25 mouse cellular contexts compared by ENCODE assay signal in genomic region chr13:69639251-69639650, GRCm38 (mm10).
"Had no signal": no experiment of that assay in that cellular context is flagged by ENCODE, and none has a peak within 500 bp of the region (broad histone marks: within the 10 kb centered on the region; RNA-seq: fewer than 3 reads in every experiment).

No protein-coding gene starts in this region.

- ATAC-seq: forebrain, embryonic 16.5 days; hindbrain, embryonic 16.5 days; inflammation-experienced regulatory T-cells, adult 6 months; intestine, embryonic 15.5 days; intestine, postnatal 0 days had no signal

- H3K9ac ChIP-seq: heart, embryonic 12.5 days; hindbrain, embryonic 12.5 days; hindbrain, embryonic 14.5 days; intestine, embryonic 15.5 days; limb, embryonic 12.5 days; liver, embryonic 13.5 days had no signal

- H3K4me2 ChIP-seq: heart, embryonic 12.5 days; hindbrain, embryonic 12.5 days; hindbrain, embryonic 14.5 days; intestine, embryonic 15.5 days; limb, embryonic 12.5 days; liver, embryonic 13.5 days had no signal

- DNase-seq: gastrocnemius, adult 2 months; gastrocnemius, postnatal 10 days; gastrocnemius, postnatal 25 days; heart, adult 2 months; heart, postnatal 10 days; heart, postnatal 36 days; kidney, adult 18-20 months; kidney, adult 8-10 months; kidney, postnatal 10 days; kidney, postnatal 25 days; kidney, postnatal 4 days; liver, embryonic 13.5 days had no signal

- H3K4me1 ChIP-seq: heart, embryonic 12.5 days; hindbrain, embryonic 10.5 days; hindbrain, embryonic 12.5 days; intestine, embryonic 15.5 days; limb, embryonic 10.5 days; limb, embryonic 12.5 days; liver, embryonic 13.5 days had no signal

- H3K9me3 ChIP-seq: heart, embryonic 12.5 days; hindbrain, embryonic 10.5 days; hindbrain, embryonic 12.5 days; intestine, embryonic 15.5 days; limb, embryonic 10.5 days; limb, embryonic 12.5 days; liver, embryonic 13.5 days had no signal

- H3K27me3 ChIP-seq: heart, embryonic 12.5 days; hindbrain, embryonic 12.5 days; intestine, embryonic 15.5 days; limb, embryonic 12.5 days; liver, embryonic 13.5 days had no signal

- H3K27ac ChIP-seq: gastrocnemius, adult 2 months; heart, adult 2 months; hindbrain, embryonic 10.5 days; hindbrain, embryonic 12.5 days; hindbrain, embryonic 14.5 days; intestine, embryonic 15.5 days; layer of hippocampus, adult 2 months; left cerebral cortex, adult 2 months; limb, embryonic 10.5 days; limb, embryonic 12.5 days; liver, embryonic 13.5 days had no signal

- H3K4me3 ChIP-seq: gastrocnemius, adult 2 months; heart, adult 2 months; heart, embryonic 12.5 days; hindbrain, embryonic 10.5 days; hindbrain, embryonic 12.5 days; intestine, embryonic 15.5 days; layer of hippocampus, adult 2 months; left cerebral cortex, adult 2 months; limb, embryonic 10.5 days; limb, embryonic 12.5 days; liver, embryonic 13.5 days had no signal
